Mouse (Mus musculus) neural tube, embryonic 12.5 days (tissue): ENCODE data around the gene Ptprn2. TPM values are rescaled to one million over a fixed set of nuclear protein-coding genes. Genes with fewer than 3 reads are reported as not detected.

Experiments used
- ATAC-seq: fragments of 200-750 bp; cut with Nextera tagmentation; 2 replicates; pipeline ENCODE4 v1.8.0; 2017; ENCODE audit warnings: low read depth, mild to moderate bottlenecking, moderate TSS enrichment, moderate library complexity; ENCODE audit not compliant: low FRiP score
- H3K27ac ChIP-seq: fragments of 300-500 bp; sonication (generic); 2 replicates; pipeline ENCODE4 v1.5.1; 2016
- H3K27me3 ChIP-seq: fragments of 300-500 bp; sonication (generic); replicated peaks from 2 replicates; pipeline ENCODE4 v1.6.1; 2016; ENCODE audit warnings: mild to moderate bottlenecking
- H3K36me3 ChIP-seq: fragments of 300-500 bp; sonication (generic); 2 replicates; pipeline ENCODE4 v1.6.1; 2016; ENCODE audit warnings: mild to moderate bottlenecking
- H3K4me1 ChIP-seq: fragments of 300-500 bp; sonication (generic); 2 replicates; pipeline ENCODE4 v1.6.1; 2016
- H3K4me2 ChIP-seq: fragments of 300-500 bp; sonication (generic); replicated peaks from 2 replicates; pipeline ENCODE4 v1.6.1; 2016; ENCODE audit warnings: mild to moderate bottlenecking
- H3K4me3 ChIP-seq: fragments of 300-500 bp; sonication (generic); 2 replicates; pipeline ENCODE4 v1.5.1; 2016
- H3K9ac ChIP-seq: fragments of 300-500 bp; sonication (generic); 2 replicates; pipeline ENCODE4 v1.6.1; 2016; ENCODE audit warnings: mild to moderate bottlenecking
- H3K9me3 ChIP-seq: fragments of 300-500 bp; sonication (generic); 2 replicates; pipeline ENCODE4 v1.6.1; 2016; ENCODE audit warnings: mild to moderate bottlenecking
- WGBS: fragments of 180-500 bp; shearing (Covaris S2); methylation state at CpG from one replicate; pipeline ENCODE4 v1.1.7; 2016; 5-methylcytosine and 5-hydroxymethylcytosine counted together
- polyA plus RNA-seq: library from polyadenylated mRNA; unstranded; fragments of >200 nt; fragmentation: Nextera tagmentation; extraction: Ambion mirVana; gene quantifications from 2 replicates; pipeline ENCODE4 v1.2.1, GENCODE M21; 2016

Gene Ptprn2
- polyA plus RNA-seq, 1 experiment from 2014 or later, result 4.9 TPM

DNA sequence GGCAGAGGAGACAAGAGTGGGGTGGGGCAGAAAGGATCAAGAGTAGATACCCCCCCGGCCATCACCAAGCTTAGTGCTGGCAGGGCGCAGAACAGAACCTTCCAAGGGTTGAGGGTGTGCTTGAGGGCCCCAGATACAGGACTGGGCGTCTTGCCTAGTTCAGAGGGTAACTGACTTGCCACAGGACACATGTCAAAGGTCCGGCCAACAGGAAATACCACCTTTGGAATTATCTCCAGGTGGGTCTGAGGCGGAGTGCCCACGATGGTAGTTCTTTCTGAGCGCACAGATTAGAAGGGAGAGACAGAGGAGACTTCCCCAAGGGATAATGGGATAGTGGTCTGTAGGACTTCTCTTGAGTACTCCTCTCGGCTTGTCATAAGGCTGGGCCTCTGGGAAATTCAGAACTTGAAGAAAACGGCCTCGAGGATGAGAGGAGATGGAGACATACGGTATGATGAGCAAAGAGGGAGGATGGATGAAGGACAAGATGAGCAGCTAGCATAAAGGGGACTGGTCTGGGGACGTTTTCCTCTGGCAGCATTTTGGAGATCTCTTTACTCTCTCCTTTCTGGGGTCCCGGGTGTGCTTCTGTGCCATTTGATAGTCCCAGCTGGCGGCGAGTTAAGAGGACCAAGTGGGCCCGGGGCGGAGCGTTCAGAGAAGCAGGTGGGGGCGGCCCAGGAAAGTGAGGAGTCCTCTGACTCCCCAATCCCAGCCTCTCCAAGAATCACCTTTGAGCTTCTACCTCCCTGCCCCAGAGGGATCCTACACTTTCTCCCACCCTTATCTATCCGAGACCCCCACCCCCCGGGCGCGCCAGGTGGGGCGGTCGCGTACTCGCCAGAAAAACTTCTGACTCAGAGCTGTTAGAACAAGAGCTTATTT lies 669.1 kb downstream of the Ptprn2 start:
- under 1% methylated on average over 27 of the region's 27 CpGs for WGBS
- peaks cover 52% of the 10 kb centered on the region for H3K27me3 ChIP-seq
- 0 out of 2 replicates have a peak overlapping the region, but pooled peaks have one; percentile 26 for H3K27ac ChIP-seq
- peaks cover 71% of the 10 kb centered on the region for H3K4me1 ChIP-seq
- no peaks in the 10 kb centered on the region for H3K9me3 ChIP-seq
- no peaks in the 10 kb centered on the region for H3K36me3 ChIP-seq
- peak overlapping the region; percentile 73 for H3K4me3 ChIP-seq
- peak overlapping the region; percentile 77 for H3K9ac ChIP-seq
- ATAC-seq, result peak; percentile 30
- peak overlapping the region; percentile 95 for H3K4me2 ChIP-seq

DNA sequence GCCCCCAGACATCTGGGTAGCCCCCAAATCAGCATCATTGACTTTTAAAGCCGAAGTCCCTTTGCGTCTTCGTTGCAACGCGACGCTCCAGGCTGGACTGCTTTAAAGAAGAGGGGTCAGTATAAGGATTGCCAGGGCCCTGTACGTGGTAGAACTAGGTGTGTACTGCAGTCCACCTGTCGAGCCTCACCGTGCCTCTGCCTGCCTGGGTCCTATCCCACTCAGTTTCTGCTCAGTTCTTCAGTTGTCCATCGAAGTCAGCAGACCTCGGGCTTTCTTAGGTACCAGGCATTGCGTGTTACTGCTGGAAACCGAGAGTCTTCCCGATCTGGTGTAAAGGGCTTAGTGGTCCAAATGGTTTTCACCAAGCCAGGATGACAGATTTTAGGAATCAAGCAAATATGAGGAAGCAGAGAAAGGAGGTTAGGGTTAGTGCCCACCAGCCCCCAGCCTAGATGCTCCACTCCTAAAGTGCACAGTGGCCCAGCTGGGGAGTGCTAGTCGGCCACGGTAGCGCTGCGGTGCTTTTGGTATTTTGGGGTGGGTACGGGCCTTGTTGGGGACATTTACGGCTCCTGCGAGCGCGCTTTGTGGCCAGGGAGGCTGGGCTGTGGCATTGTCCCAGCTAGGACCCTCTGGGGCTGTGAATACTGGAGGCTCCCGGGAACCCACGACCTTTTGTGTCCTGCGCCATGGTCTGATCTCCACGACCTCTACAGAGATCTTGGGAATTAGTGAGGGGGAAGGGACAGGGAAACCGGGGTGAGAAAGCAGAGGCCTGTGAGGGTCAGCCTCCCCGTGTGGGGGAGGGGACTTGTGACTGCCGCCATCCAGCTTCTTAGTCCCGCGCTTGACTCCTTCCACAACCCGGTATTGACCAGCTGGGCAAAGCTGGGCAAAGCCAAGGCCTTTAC lies 670.0 kb downstream of the Ptprn2 start:
- peak overlapping the region; percentile 95 for H3K4me2 ChIP-seq
- peaks cover 78% of the 10 kb centered on the region for H3K4me1 ChIP-seq
- WGBS, result under 1% methylated on average over 33 of the region's 33 CpGs
- H3K27ac ChIP-seq, result peak overlapping the region; percentile 3; the same call in 1 of the 2 replicates
- no peaks in the 10 kb centered on the region for H3K9me3 ChIP-seq
- H3K4me3 ChIP-seq, result peak overlapping the region; percentile 73
- H3K27me3 ChIP-seq, result peaks cover 50% of the 10 kb centered on the region
- H3K9ac ChIP-seq, result peak overlapping the region; percentile 77
- no peaks in the 10 kb centered on the region for H3K36me3 ChIP-seq
- ATAC-seq, result no peak

DNA sequence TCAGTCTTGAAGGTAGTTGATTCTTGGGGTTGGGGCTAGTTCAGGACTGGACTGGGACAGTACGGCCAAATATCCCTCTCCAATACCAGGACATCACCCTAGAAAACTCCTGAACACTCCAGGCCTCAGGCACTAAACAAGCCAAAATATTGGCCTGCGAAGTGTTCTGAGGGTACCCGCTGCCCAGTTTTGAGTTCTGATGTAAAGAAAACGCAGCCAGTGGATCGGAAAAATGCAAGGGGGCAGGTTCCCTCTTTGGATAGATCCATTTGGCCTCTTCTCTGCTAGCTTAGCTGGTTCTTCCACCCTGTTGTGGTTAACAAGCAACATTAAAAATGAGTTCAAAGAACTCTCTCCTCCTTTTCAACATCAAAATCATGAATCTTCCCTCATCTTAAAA lies 670.7 kb downstream of the Ptprn2 start:
- H3K4me3 ChIP-seq, result peak overlapping the region; percentile 73; the same call in 1 of the 2 replicates
- WGBS, result 6% methylated on average over 5 of the region's 5 CpGs

DNA sequence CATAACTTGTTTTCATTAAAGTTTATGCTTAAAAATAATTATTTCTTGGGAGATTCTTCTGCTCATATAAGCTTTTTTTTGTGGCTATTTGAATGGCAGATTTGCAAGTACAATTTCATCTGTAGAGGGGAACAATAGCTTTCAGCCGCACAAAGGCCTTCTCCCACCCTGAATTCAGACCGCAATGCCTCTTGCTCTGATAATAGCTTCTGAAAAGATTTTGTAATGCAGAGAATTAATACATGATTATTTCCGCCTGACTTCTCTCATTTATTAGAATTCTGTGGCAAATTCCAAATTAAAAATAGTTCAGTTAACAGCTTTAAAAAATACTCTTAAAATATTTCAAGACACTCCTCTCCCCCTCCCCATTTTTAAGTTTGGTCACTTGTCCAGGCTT lies 671.3 kb downstream of the Ptprn2 start:
- H3K9me3 ChIP-seq, result no peaks in the 10 kb centered on the region
- no peak overlapping the region for H3K4me3 ChIP-seq
- peaks cover 72% of the 10 kb centered on the region for H3K4me1 ChIP-seq
- H3K27ac ChIP-seq, result no peak overlapping the region
- WGBS, result 24% methylated on average over 3 of the region's 3 CpGs
- peaks cover 43% of the 10 kb centered on the region for H3K27me3 ChIP-seq
- H3K9ac ChIP-seq, result no peak overlapping the region
- H3K36me3 ChIP-seq, result no peaks in the 10 kb centered on the region
- H3K4me2 ChIP-seq, result peak overlapping the region; percentile 95; the same call in 1 of the 2 replicates
- no peak for ATAC-seq

More for the DNA sequence above, 670.7 kb downstream of the Ptprn2 start:
- Histone ChIP-seq H3K4me2 (peak overlapping the region; percentile 95), H3K9me3 (no peaks in the 10 kb centered on the region), H3K9ac (peak overlapping the region; percentile 77; the same call in 1 of the 2 replicates), H3K4me1 (peaks cover 77% of the 10 kb centered on the region), H3K27me3 (peaks cover 44% of the 10 kb centered on the region), H3K27ac (no peak overlapping the region; the same call in 1 of the 2 replicates), H3K36me3 (no peaks in the 10 kb centered on the region)
- no peak for ATAC-seq

DNA sequence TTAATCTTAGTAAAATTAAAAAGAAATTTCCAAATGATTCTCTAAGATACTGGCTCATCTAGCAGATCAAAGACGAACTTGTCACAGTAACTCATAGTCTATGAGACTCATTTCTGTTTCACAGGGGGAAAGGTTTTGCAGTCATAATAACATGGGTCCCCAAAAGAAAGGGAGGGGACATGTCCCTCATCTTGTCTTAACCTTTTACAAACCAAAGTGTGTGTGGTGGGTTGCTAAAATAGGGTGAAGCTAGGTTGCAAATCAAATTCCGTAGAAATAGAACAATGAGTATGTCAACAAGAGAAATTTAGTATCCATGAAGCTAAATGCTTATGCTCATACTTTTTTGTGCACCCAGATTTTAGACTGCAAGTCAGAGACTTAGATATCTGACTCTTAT lies 671.7 kb downstream of the Ptprn2 start:
- Histone ChIP-seq H3K4me2 (peak overlapping the region; percentile 29; the same call in 1 of the 2 replicates), H3K36me3 (no peaks in the 10 kb centered on the region), H3K4me3 (no peak overlapping the region), H3K27ac (no peak overlapping the region), H3K27me3 (peaks cover 38% of the 10 kb centered on the region), H3K9ac (no peak overlapping the region), H3K9me3 (no peaks in the 10 kb centered on the region), H3K4me1 (peaks cover 70% of the 10 kb centered on the region)
- WGBS, result 31% methylated on average over 2 of the region's 2 CpGs
- ATAC-seq, result no peak

DNA sequence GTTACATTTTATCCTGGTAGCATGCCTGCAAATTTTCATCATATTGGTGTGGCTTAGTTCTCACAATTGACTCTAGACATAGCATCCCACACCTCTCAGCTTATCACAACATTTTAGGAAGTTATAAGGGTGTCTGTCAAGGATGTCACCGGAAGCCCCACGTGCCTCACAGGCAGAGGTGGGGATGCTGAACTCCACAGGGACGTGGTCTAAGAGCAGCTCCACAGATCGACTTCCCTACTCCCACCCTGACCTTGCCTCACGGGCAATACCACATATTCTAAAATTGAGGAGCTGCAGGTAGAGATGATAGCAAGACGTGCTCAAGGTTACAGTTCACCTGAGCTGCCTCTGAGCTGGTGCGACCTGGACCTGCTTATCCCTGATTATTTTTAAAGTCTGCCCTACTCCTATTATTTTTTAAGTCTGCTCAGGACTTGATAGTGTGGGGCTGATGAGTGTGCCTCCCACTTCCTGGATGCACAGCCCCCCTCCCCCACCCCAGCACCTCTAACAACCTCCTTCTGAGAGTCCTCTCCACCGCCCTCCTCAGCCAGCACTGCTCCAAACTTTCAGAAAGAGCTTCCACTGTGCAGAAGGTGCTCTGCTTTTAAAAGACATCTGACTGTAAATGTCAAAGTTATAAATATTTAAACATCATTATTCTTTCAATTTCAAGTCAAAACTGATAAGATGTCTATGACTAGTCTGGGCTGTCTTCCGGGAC lies 672.3 kb downstream of the Ptprn2 start:
- Histone ChIP-seq H3K4me2 (peak overlapping the region; percentile 29; the same call in 1 of the 2 replicates), H3K9ac (no peak overlapping the region), H3K27ac (no peak overlapping the region), H3K27me3 (peaks cover 32% of the 10 kb centered on the region), H3K9me3 (no peaks in the 10 kb centered on the region), H3K4me3 (no peak overlapping the region), H3K4me1 (peaks cover 65% of the 10 kb centered on the region), H3K36me3 (no peaks in the 10 kb centered on the region)
- WGBS, result 20% methylated on average over 9 of the region's 9 CpGs
- no peak for ATAC-seq

DNA sequence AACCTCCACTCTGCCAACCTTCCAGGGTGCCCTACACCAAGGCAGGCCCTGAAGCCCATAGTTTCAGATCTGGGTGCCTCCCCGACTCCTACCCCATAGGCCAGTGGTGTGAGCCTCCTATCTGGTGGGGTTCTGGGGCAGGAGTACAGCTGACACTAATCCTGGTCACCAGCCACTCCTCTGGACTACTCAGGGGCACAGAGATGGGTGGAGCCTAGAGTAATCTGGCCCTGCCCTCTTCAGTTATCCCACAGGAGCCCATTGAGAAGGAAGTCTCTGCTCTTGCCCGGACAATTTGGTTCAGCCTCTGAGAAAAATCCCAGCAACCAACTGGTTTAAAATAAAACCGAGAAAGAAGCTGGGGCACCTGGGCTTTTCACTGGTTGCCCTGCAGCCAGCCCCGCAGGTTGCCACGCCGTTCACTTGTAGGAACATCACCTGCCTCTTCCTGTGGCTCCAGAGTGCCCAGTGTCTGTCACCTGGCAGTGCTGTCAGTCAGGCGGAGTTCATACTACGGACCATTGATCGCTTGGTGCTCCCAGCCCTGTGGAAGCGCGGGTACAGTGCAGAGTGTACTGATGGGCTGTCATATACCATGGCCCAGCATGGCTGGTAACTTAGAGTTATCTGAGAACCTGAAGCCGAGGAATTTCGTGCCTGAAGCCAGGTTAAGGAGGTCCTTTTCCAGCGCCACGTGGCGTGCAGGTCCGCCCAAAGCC lies 673.6 kb downstream of the Ptprn2 start:
- peak overlapping the region; percentile 60 for H3K4me2 ChIP-seq
- WGBS, result 17% methylated on average over 17 of the region's 17 CpGs
- H3K27me3 ChIP-seq, result peaks cover 20% of the 10 kb centered on the region
- no peak overlapping the region for H3K9ac ChIP-seq
- no peak overlapping the region for H3K4me3 ChIP-seq
- H3K27ac ChIP-seq, result no peak overlapping the region
- no peaks in the 10 kb centered on the region for H3K36me3 ChIP-seq
- H3K4me1 ChIP-seq, result peaks cover 54% of the 10 kb centered on the region
- no peak for ATAC-seq
- no peaks in the 10 kb centered on the region for H3K9me3 ChIP-seq

DNA sequence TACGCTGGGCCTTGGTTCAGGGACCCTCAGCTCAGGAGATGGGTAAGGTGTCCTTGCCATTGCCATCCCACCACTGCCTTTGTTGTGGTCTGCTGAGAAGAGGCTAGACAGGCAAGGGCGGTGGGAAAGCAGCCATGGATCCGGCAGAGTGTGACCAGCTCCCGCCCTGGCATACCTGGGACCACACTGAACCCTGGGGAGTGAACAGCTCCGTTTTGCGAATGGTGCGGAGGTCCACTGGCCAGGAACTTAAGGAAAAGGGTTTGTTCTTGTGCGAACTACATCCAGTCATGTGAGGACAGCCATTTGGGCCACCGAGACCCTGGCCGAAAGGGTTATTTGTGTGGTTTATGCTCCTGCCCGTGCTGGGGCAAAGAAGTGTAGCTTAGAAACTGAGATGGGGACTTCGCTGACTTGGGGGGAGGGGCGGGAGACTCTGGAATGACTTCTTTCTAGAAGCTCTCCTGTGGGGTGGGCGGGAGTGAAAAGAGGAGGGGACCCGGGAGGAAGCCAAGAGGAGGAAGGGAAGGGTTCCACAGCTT lies 674.2 kb downstream of the Ptprn2 start:
- ATAC-seq, result 0 out of 2 replicates have a peak, but pooled peaks have one; percentile 0

DNA sequence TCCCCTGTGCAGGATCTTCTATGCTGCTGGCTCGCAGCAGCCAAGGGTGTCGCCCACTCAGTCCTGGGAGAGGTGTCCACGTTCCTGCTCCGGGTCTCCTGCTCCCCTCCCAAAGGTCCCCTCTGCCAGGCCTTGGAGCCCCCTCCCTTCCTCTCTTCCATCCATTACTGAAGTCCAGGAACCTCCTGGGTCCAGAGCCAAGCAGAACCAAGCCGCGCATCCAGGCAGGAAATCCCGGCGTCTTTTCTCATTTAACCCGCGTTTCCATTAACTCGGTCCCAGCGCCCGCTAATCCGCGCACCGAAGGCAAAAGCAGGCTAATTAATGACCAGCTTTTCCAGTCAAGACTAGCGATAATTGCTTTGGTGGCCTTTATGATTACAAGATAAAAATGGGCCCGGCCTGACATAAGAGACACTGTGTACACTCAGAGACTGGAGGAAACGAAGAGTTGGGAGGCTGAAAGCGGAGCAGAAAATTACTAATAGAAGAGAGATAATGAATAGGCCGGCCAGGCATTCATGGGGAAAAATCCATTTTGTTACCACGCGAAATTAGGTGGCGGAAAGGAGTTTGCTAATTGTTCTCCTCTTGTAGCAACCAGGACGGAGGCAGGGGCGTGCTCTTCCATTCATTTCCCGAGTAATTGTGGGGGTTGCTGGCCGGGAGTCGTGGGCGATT lies 674.8 kb downstream of the Ptprn2 start:
- H3K9ac ChIP-seq, result peak overlapping the region; percentile 42; the same call in 1 of the 2 replicates
- H3K4me2 ChIP-seq, result peak overlapping the region; percentile 60
- H3K36me3 ChIP-seq, result no peaks in the 10 kb centered on the region
- peaks cover 10% of the 10 kb centered on the region for H3K27me3 ChIP-seq
- no peaks in the 10 kb centered on the region for H3K9me3 ChIP-seq
- 2% methylated on average over 30 of the region's 30 CpGs for WGBS
- peak overlapping the region; percentile 22 for H3K4me3 ChIP-seq
- H3K27ac ChIP-seq, result 0 out of 2 replicates have a peak overlapping the region, but pooled peaks have one; percentile 15
- peaks cover 42% of the 10 kb centered on the region for H3K4me1 ChIP-seq
- ATAC-seq, result peak; percentile 12; the same call in 1 of the 2 replicates

More for the DNA sequence above, 674.2 kb downstream of the Ptprn2 start:
- H3K4me1 ChIP-seq, result peaks cover 48% of the 10 kb centered on the region
- no peaks in the 10 kb centered on the region for H3K36me3 ChIP-seq
- H3K4me2 ChIP-seq, result peak overlapping the region; percentile 60
- 9% methylated on average over 15 of the region's 15 CpGs for WGBS
- peaks cover 13% of the 10 kb centered on the region for H3K27me3 ChIP-seq
- no peak overlapping the region for H3K9ac ChIP-seq
- H3K9me3 ChIP-seq, result no peaks in the 10 kb centered on the region
- H3K27ac ChIP-seq, result no peak overlapping the region
- peak overlapping the region; percentile 22; the same call in 1 of the 2 replicates for H3K4me3 ChIP-seq

DNA sequence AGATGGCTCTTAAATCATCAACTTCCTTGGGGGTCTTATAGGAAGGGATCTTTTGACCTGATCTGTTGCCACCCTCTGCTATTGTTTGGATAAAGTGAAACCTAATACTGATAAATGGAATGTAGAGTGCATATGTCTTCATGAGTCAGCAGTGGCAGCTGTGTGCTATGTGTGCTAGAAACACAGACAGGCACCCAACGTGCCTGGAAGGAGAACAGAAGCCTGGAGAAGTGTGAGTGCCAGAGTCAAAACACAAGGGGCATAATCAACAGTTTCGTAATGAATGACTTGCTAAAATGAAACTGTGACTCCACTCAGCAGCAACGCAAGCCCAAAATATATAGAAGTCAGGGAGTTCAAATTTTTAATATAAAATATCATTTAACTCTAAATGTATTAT lies 676.7 kb downstream of the Ptprn2 start:
- Histone ChIP-seq H3K9me3 (no peaks in the 10 kb centered on the region), H3K4me2 (no peak overlapping the region), H3K27me3 (peaks cover 10% of the 10 kb centered on the region), H3K27ac (no peak overlapping the region), H3K9ac (no peak overlapping the region), H3K4me3 (no peak overlapping the region), H3K4me1 (peaks cover 36% of the 10 kb centered on the region), H3K36me3 (no peaks in the 10 kb centered on the region)
- ATAC-seq, result no peak
- 50% methylated on average over 3 of the region's 3 CpGs for WGBS
